Mouse (Mus musculus) megakaryocyte, embryonic 14.5 days (primary cell): ENCODE data around the gene Lrp5.

ENCODE experiments used
- FLI1 ChIP-seq: IDR thresholded peaks from 2 replicates; pipeline ENCODE4 v1.6.1; 2012; ENCODE audit warnings: low read length, inconsistent platforms, mixed read lengths
- GATA1 ChIP-seq: IDR thresholded peaks from 3 replicates; pipeline ENCODE4 v1.6.1; 2012; ENCODE audit warnings: mixed read lengths, low read length, inconsistent platforms, borderline replicate concordance

DNA sequence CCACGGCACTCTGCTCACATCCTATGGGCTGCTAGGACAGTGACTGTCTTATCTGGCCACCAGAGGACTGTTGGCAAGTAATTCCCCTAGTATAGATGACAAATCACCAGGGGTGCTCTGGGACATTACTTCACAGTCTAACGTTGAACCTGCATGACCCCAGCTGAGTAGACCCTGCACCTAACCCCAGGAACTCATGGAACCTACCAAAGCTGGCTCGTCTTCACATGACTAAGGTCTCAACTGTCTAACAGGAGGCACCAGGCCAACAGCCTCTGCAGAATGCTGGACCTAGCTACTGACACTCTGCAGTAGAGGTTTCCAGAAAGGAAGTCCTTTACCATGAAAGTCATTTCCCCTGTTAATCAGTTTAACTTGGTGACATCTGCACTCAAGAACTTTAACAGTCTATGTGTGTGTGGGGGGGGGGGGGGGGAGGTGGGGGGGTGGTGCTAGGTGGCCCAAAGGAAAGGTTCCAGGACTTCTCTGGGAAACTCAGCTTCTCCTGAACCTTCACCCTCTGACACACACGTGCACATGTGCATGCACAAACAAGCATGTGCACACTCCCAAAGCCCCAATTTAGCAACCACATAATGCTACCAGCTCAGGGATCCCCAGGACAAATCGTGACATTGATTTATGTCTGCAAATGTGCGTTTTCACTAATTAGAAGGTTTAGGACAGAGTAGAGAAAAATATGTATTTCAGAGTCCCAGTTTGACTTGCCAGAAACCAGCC is 19.0 kb downstream of the Lrp5 start:
- TF ChIP-seq GATA1 (no peak), FLI1 (no peak)
